Mouse (Mus musculus): Measurements from ENCODE around the gene Ppil1.
"Not testable (repeated sequence)": the region's sequence is repeated elsewhere in the genome, so short reads cannot be mapped to it uniquely, and the experiment has no call there.

Gene Ppil1

GRCm38 (mm10) chr17:29280422-29280821, 16.4 kb upstream of the Ppil1 start:
- no peak for DNase-seq

DNA sequence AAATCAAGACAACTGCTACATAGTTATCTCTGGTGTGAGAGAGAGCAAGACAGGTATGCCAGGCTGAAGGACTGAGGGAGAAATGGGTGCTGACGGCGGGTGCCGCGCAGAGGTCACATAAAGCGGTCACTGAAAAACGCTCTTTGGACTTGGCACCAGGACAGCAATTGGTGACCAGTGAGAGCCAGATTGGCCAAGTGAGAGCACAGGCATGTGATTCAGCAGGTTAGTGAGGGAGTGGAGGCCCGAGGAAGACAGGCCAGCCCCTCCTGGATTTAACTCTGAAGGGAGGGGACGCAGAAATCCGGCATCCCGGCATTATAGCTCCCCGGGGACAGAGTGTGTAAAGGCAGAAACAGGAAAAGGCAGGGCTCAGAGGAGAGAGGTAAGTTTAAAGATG, 9.9 kb upstream of the Ppil1 start:
- no peak for DNase-seq

DNA sequence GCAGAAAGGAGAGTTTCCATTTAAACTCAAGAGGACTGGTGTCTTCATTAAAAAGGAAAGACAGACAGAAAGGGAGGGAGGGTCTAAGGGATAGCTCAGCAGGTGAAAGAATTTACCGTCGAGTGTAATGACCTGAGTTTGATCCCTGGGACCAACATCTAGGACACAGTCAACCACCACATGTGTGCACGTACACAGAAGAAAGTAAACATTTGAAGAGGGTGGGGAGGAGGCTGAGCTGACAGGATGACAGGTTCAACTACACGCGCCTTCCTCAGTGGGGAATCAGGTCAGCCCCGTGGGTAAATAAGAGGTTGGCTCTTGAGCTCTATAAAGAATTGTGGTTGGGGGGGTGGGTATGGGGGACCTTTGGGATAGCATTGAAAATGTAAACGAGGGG, 9.2 kb upstream of the Ppil1 start:
- DNase-seq, result no peak

- DNase-seq, result no peak
Observed at GRCm38 (mm10) chr17:29270148-29270698, 6.2 kb upstream of the Ppil1 start.

GRCm38 (mm10) chr17:29269349-29269706, 5.3 kb upstream of the Ppil1 start:
- DNase-seq, result no peak

DNA sequence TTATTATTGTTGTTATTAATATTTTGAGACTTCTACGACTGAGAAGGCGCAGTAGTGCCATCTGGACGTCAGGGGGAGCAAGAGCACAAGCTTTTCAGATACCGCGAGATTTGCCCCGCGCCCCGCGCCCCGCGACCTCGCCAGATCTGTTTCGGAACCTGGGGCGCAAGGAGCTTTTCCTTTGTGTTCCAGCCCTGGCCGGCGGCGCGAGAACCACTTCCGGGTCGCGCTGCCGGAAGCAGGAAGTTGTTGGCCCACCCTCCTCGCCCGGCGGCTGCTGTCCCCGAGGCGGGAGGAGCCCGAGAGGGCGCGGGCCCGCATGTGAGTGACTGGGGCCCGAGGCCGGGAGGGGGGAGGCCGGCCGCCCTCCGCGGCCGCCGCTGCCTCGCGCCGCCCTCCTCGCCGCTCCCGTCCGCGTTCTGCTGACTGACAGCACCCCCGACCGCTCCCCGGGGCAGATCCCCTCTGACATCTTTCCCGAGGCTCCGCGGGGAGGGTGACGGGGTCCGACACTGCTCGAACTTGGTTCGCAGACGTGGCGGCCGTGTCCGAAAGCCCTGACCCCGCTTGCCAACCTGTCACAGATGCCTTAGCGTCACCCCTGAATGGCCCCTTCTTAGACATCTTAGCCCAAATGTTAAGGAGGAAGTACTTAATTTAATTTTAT, 4.8 kb upstream of the Ppil1 start, which contains the start of gene BC004004:
BC004004 (plus strand) TSS at position 107 of the 667 bp plus-strand sequence.
- DNase-seq, result peak; percentile 98

GRCm38 (mm10) chr17:29267931-29268681, 4.1 kb upstream of the Ppil1 start:
- DNase-seq, result no peak

GRCm38 (mm10) chr17:29267040-29267439, 3.1 kb upstream of the Ppil1 start:
- DNase-seq, result not testable (repeated sequence)

GRCm38 (mm10) chr17:29264760-29265159, 774 bp upstream of the Ppil1 start:
- DNase-seq, result no peak

DNA sequence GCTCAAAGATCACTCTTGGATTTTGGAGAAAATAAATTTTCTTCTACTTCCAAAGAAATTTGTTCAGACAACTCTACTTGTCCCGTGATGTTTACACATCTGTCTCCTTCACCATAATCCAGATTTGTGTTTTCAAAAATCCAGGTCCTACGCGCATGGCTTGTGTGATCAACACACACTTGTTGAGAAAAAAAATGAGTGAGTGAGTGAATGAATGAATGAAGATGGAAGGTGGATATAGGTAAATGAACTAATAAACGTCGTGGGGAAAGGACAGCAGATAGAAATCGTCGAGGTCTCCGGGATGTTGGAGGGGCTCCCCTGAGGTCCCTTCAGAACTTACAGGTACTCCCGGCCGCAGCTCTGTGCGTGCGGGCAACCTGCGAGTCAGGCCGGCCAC, 569 bp downstream of the Ppil1 start:
- DNase-seq, result no peak

DNA sequence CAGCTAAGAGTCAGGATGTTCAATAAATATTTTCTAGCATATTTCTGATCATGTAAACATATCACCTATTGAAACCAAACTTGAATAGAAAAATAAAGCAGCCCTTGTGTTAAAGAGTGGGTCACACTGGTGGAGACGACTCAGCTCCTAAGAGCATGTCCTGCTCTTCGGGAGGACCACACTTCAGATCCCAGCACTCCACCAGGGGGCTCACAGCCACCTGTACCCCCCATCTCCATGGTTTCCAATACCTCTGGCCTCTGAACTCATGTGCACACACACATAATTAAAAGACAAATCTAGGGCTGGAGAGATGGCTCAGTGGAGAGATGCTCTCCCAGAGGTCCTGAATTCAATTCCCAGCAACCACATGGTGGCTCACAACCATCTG, 1.7 kb downstream of the Ppil1 start:
- DNase-seq, result no peak

DNA sequence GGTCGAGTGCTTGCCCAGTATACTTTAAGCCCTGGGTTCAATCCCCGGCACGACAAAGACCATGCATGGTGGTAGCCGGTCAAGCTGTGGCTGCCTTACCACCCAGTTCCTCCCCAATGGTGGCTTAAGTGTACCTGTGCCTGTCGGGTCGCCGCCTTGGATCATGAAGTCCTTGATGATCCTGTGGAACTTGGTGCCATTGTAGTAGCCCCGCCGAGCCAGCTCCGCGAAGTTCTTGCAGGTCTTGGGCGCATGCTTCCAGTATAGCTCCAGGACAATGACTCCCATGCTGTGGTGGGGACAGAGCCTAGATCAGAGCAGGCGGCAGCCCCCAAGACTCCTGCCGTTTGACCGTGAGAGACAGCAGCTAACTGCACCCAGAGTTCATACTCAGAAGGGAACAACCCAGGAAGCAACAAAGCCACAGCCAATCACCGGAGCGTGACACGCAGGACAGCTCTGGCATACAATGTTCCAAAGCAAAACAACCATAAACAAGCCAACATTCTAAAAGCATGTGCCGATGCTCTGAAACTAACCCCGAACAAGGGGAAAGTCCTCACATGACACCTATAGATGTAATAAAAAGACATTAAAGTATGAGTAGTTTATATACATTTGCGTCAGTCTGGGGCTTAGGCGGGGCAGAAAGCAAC, 2.3 kb downstream of the Ppil1 start:
- no peak for DNase-seq

DNA sequence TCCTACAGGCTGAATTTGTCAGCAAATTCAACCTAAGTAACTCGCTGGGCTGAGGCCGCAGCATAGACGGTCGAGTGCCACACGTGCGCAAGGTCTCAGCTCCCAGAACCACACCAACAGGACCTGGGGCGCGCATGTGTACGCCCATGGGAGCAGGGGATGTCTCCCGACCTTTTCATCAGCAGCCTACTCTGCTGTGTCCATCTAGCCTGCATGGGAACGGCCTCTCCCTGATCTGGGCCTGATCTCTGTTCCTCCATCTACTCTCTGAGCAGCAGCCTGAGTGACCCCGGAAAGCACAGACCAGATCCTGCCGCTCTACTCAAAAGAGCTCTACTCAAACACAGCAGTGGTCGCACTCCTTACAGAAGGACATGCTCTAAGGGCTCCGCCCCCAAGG, 3.5 kb downstream of the Ppil1 start:
- no peak for DNase-seq

- DNase-seq, result peak; percentile 87
Observed at GRCm38 (mm10) chr17:29259489-29259888, 4.5 kb downstream of the Ppil1 start.

DNA sequence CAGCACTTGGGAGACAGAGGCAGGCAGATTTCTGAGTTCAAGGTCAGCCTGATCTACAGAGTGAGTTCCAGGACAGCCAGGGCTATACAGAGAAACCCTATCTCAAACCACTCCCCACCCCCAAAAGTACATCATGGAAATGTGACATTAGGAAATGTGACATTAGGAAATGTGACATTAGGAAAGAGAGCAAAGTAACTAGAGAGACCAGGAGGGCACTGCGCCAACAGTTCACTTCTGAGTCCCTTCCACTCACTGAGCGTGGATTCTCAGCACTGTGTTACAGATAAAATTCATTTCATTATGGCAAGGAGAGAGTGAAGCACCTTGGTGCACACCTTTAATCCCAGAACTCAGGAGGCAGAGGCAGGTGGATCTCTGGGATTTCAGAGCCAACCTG, 5.1 kb downstream of the Ppil1 start:
- no peak for DNase-seq

DNA sequence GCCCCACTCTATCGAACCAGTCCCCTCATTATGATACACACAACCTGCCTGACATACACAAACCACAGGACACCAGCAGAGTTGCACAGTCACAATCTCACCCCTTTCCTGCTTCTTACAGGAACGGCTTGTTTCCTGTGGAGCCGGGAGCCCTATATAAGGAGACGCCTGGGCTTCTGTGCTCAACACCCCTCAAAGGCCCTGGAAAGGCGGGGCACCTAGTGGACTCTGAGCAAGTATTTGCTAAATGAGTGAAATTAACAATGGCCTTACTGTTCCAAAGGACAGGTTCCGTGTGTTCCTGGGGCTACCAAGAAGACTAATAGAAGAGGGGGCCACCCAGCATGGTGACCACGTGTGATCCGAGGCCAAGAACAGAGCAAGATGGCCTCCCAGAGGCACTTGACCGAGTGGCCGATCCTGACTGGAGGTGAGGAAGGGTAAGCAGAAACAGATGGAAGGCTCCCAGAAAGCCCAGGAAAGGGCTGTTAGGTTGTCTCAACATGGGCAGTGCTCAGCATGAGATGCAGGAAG, 5.9 kb downstream of the Ppil1 start:
- DNase-seq, result no peak

DNA sequence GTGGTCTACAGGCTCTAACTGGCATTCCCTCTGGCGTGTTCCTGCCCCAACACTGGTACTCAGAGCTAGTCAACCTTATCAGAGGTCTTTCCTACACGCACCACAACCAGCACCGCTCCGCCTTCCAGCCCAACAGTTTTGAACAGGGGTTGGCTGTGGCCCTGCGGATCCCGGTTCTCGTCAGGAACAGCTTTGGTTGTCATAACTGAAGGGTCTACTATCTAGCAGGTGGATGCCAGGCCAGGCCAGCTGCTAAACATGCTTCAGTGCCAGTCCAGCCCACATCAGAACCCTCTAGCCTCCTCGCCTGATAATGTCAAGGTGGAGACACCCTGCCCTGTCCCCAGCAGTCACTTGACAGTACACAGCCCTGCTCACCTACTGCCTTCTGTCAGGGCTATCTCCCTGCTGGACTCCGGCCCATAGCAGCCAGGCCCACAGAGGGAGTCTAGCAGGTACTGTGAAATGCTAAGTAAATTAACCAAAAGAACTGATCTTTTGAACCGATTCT, 6.9 kb downstream of the Ppil1 start:
- DNase-seq, result no peak

DNA sequence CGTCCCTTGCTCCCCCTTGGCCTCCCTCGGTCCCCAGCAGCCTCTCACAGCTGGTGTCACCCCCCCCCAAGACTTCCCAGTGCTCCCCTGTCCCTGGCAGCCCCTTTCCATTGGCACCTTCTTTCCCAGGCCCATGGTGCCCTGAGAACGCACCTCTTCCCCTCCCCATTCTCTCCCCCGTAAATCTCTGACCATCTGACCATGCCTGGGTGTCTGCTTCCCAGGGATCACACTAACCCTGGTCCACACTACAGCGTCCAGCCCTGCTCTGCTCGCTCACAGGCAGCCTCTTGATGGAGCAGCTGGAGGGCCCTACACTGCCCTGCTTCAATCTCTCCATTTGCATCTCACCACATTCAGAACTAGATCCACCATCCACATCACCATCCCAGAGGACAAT, 7.5 kb downstream of the Ppil1 start:
- no peak for DNase-seq

- DNase-seq, result not testable (repeated sequence)
Observed at GRCm38 (mm10) chr17:29254784-29255183, 9.2 kb downstream of the Ppil1 start.

- DNase-seq, result no peak
Observed at GRCm38 (mm10) chr17:29253684-29254083, 10.3 kb downstream of the Ppil1 start.

DNA sequence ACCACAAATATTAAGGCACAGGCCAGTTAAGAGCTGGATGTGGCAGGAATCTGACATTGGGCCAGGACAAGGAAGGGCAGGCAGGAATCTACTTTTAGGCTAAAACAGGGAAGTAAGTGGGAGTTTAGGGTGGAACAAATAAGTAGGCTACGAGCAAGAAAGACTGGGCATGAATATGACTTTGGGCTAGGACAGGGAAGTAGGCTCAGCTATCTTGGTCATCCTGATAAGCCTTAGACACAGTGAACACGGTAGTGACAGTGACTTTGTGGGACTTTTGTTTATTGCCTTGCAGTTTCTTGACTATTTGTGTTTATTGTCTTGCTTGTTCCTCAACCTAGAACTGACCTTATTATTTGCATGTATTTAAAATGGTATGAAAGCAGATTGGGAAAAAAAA, 10.8 kb downstream of the Ppil1 start:
- DNase-seq, result no peak

DNA sequence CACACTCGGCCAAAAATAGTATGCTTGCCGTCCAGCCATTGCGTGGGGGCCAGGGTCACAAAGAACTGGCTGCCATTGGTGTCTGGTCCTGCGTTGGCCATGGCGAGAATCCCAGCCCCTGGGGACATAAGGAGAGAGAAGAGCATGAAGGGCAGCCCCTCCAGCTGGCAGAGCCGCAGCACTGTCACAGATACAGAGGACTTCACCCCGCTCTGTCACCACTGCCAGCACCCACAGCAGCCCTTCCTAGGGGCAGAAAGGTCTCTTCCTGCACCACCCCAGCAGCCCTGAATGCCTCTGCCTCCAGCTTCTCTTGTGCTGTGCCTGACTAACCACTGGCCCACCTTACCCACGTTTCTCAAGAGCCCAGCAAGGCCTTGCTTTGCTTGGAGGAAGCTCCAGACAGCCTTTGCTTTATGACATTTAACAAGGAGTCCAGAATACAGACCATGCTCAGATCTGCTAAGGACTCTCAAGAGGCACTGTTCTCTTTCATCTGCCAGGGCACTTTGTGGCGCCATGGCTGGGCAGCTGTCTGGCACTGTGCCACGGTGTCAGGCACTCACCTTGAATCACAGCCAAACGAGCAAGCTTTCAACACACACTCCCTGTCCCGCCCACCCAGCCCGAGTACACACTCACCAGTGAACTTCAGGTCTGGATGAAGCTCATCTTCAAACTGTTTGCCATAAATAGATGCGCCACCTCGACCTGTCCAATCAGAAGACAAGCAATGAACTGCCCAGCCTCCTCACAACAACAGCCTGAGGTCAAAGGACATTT, 12.2 kb downstream of the Ppil1 start:
- no peak for DNase-seq

All from retina, postnatal 1 day (tissue).